Mouse (Mus musculus): ENCODE measurements at regions not wholly inside any gene's neighbourhood (a gene's known extent, or its start where the extent isn't known, plus 50 kb on each side); places are given as distances from the start of the nearest gene placed in this dataset.
A peak's percentile ranks its signal among the peaks of the same experiment; 100 is the strongest.

DNA sequence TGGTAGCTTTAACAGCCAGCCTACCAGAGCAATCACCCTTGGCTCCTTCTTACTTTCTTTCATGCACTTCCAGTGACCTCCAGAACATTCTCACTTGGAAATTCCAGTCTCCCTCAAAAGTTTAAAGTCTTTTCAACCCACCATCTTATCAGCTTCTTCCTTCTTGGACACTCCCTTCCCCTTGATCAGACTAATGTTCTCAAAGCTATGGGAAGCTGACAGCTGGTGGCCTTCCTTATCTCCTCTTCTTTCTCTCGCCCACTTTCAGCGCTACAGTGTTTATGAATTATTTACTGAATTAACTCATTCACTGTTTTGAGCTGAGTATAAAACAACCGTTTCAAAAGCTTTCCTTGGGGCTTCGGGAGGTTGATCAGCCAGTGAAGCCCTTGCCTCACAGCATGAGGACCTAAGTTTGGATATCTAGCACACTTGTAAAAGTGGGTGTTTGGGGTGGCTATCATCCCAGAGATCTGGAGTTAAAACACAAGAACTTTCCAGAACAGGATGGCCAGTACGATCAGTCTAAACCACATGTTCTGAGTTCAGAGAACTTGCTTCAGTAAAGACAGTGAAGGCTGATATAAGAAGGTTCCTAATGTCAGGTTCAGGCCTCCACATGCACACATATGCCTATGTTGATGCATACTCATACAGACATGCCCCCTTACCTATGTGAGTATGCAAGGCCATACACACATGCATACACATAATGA is 59.7 kb upstream of the Ikzf2 start:
- DNase-seq (ENCODE audit: low read depth), result peak; percentile 23

DNA sequence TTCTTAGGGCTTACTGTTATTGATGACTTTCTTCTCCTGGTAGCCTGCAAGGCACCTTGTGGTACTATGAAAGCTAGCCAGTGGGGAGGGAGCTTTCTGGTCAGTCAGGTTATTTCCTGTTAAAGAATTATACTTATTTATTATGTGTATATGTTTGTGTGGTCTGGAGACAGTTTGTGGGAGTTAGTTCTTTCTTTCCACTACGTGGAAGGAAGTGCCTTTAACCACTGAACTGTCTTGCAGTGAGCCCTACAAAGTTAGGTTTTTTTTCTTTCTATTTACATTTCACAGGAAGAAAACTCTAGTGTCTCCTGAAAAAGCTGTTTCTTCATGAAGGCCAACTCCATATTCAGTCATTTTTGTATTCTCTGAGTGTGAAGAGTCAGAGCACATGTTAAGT is 65.7 kb upstream of the Ikzf2 start:
- DNase-seq (ENCODE audit: low read depth), result no peak

DNA sequence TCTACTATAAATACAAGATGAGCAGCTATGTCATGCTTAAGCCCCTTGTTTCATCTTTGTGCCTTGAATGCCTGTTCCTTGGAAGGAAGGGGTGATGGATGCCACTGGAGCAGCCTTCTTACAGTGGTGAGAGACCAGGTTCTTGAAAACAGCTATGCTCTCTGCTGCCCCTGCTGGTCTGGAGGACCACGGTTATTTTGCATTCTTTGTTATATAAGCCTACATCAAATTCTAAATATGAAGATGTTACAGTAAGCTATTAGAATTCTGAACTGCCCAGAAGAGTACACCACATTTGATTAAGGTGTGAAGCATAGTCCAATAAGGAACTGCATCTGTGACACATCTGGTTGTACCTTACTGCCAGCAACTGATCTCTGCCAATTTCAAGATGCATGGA is 69.1 kb upstream of the Spag16 start:
- no peak for DNase-seq (ENCODE audit: low read depth)

DNA sequence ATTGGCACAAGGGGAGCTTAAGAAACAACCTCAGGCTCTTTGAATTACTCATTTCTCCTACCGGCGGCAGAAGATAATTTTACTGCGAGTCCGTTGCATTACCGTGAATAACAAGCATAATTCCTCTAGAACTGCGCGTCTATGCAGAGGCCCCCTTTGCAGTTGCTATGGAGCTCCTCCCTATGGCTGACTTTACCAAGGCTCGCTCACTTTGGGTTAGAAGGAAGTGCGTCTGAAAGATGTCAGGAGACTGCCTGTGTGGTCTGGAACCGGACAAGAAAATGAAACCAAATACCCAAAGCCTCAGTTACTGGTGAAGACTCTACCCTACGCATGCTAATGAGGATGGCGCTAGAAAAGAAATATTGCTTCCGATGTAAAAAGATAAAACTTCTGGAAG is 67.2 kb upstream of the Spag16 start:
- peak; percentile 38 for DNase-seq (ENCODE audit: low read depth)

DNA sequence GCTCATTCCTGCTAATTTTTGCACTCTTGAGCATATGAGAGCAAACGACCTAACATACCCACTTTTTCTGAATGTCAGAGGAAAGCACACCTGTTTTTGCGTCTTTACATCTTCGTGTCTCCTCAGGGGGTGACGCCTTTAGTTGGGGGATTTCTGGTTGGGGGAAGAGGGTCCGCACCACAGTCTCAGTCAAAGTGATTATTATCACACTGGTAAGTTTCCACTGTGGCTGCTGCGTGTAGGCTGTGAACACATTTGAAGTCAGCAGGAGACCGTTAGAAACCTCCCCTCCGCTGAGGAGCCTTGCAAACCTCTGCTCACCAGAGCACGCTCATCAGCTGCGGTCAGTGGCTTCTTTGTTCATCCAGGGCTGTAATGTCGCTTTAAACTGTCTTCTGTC is 58.1 kb upstream of the Spag16 start:
- DNase-seq (ENCODE audit: low read depth), result no peak

DNA sequence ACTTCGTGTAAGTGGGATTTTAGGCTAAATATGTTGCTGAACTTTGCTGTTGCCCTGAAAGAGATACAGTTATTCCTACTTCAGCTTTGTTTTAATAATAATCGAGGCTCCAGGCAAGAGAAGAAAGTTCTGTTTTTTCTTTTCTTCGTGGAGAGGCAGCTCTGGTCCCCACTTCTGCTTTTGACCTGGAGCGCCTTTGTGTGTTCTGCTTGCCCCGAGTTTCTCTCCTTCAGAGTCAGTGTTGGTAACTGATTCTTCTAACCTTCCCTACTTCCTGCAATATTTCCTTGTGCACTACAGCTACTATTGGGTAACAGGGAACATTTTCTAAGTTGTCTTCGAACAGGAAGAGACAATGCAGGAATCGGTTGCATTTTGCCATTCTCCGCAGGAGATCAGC is 56.6 kb upstream of the Spag16 start:
- no peak for DNase-seq (ENCODE audit: low read depth)

DNA sequence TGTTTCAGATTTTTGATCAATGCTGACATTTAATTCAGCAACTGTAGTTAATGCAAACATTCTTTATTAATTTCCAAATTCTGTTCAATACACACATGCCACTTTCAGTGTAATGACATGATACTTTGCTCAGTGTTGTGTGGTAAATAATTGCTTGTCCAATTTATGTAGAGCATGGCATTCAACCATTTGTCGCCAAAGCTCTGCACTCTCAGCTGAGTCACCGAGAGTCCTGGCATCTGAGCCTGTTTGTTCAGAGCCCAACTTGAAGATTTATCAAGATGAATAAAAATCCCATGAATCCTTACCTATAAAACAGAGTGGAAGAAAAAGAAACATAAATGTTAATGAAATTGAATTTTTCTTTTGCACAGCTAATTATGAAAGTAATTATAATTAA is 55.3 kb upstream of the Spag16 start:
- no peak for DNase-seq (ENCODE audit: low read depth)

DNA sequence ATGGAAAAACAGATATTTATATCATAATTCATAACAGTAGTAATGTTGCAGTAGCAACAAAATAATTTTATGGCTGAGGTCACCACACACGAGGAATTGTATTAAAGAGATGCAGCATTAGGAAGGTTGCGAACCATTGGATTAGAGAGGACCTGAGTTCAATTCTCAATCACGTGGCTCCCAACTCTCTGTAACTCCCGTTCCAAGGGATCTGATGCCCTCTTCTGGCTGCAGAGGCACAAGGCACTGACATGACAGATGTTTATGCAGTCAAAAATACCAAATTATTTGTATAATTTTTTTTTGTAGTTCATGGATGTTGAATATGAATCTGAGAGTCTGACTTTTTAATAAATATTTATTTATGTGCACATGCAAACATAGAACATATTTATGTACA is 51.2 kb upstream of the Spag16 start:
- DNase-seq (ENCODE audit: low read depth), result no peak
